Mouse (Mus musculus) CD4-positive, CD25-positive, alpha-beta regulatory T cell, adult 4 months (primary cell): ENCODE measurements around the gene Maf. TPM values are rescaled to one million over a fixed set of nuclear protein-coding genes. Genes with fewer than 3 reads are reported as not detected.

Experiments used
- ATAC-seq: one replicate; pipeline ENCODE4 v1.8.0; 2017
- polyA plus RNA-seq, 2 experiments: library from polyadenylated mRNA; unstranded; fragments of 100-300 nt; shearing (Covaris generic); gene quantifications; one replicate each; pipeline ENCODE4 v1.2.1; 2017

Gene Maf
- polyA plus RNA-seq = 10 to 100 TPM; 71.6 to 83.8 TPM

GRCm38 (mm10) chr8:115707731-115708590, at the start of gene Maf:
Gene Maf (minus strand): TSS chr8:115707794.
- ATAC-seq = peak; percentile 83

- ATAC-seq = no peak
Measured at GRCm38 (mm10) chr8:115756965-115757364, 49.4 kb upstream of the Maf start.

- ATAC-seq = no peak
Measured at GRCm38 (mm10) chr8:115756027-115756426, 48.4 kb upstream of the Maf start.

- ATAC-seq = no peak
Measured at GRCm38 (mm10) chr8:115754694-115755093, 47.1 kb upstream of the Maf start.

- ATAC-seq = no peak
Measured at GRCm38 (mm10) chr8:115753801-115754200, 46.2 kb upstream of the Maf start.

GRCm38 (mm10) chr8:115747426-115747825, 39.8 kb upstream of the Maf start:
- ATAC-seq = no peak

- no peak for ATAC-seq
Measured at GRCm38 (mm10) chr8:115745648-115746047, 38.1 kb upstream of the Maf start.

GRCm38 (mm10) chr8:115743441-115743840, 35.8 kb upstream of the Maf start:
- no peak for ATAC-seq

- peak; percentile 73 for ATAC-seq
Measured at GRCm38 (mm10) chr8:115742646-115743045, 35.1 kb upstream of the Maf start.

GRCm38 (mm10) chr8:115741964-115742363, 34.4 kb upstream of the Maf start:
- no peak for ATAC-seq

- ATAC-seq = peak; percentile 48
Measured at GRCm38 (mm10) chr8:115739756-115740155, 32.2 kb upstream of the Maf start.

- ATAC-seq = no peak
Measured at GRCm38 (mm10) chr8:115732401-115732800, 24.8 kb upstream of the Maf start.

- ATAC-seq = peak; percentile 84
Measured at GRCm38 (mm10) chr8:115726807-115727206, 19.2 kb upstream of the Maf start.

- ATAC-seq = peak; percentile 50
Measured at GRCm38 (mm10) chr8:115726231-115726630, 18.6 kb upstream of the Maf start.

- no peak for ATAC-seq
Measured at GRCm38 (mm10) chr8:115719126-115719525, 11.5 kb upstream of the Maf start.

GRCm38 (mm10) chr8:115718621-115719020, 11.0 kb upstream of the Maf start:
- ATAC-seq = no peak

- ATAC-seq = no peak
Measured at GRCm38 (mm10) chr8:115715262-115715661, 7.7 kb upstream of the Maf start.

GRCm38 (mm10) chr8:115711106-115711505, 3.5 kb upstream of the Maf start:
- ATAC-seq = no peak

GRCm38 (mm10) chr8:115709931-115710330, 2.3 kb upstream of the Maf start:
- ATAC-seq = no peak

- ATAC-seq = no peak
Measured at GRCm38 (mm10) chr8:115708936-115709780, 1.6 kb upstream of the Maf start.

GRCm38 (mm10) chr8:115706861-115707730, 498 bp downstream of the Maf start:
- peak; percentile 43 for ATAC-seq

- ATAC-seq = no peak
Measured at GRCm38 (mm10) chr8:115706411-115706860, 1.2 kb downstream of the Maf start.
